Mouse (Mus musculus): Measurements from ENCODE around the gene Mtrex. TPM values are rescaled to one million over a fixed set of nuclear protein-coding genes. Genes with fewer than 3 reads are reported as not detected.

Mtrex gene
- polyA plus RNA-seq, 1 experiment from 2014 or later = 74.7 TPM

DNA sequence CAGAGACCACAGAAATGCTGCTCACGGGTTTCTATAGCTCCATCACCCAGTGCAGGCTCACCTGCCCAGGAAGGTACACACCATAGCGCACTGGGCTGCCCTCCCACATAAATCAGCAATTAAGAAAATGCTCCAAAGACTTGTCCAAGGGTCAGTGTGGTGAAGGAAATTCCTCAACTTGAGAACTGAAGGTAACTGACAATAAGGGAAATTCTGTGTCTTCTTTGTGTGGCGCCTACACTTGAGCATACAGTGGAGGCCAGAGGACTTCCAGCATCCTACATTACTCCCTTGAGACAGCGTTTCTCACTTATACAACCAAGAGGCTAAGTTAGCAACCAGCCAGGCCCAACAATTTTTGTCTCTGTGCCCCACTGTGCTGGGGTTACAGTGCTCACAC lies 1.2 kb downstream of the Mtrex start:
- Histone ChIP-seq H3K4me1 (peaks cover 17% of the 10 kb centered on the region), H3K27me3 (no peaks in the 10 kb centered on the region), H3K9ac (peak overlapping the region; percentile 89), H3K36me3 (peaks cover 15% of the 10 kb centered on the region), H3K4me3 (peak overlapping the region; percentile 85), H3K4me2 (peak overlapping the region; percentile 61), H3K27ac (no peak overlapping the region), H3K9me3 (no peaks in the 10 kb centered on the region)
- no peak for ATAC-seq (ENCODE audit: insufficient number of reproducible peaks, insufficient read depth, low FRiP score, low TSS enrichment, low read depth)
- WGBS = 74% methylated on average over 4 of the region's 4 CpGs

DNA sequence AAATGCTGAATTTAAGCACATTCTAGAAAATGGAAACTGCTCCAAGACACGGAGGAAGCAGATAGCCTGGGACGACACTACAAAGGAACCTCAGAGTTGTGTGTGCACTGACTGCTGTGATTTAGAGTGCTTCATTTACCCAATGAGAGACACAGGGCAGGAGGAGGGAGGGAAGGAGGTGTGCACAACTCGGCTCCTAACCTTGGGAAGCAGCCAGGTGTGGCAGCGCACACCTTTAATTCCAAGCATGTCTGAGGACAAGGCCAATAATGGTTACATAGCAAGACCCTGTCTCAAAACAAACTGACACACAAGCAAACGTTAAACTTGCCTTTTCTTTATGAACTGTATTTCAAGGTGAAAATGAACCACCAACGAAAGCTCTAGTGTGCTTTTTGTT lies 1.9 kb downstream of the Mtrex start:
- Histone ChIP-seq H3K27me3 (no peaks in the 10 kb centered on the region), H3K4me2 (peak overlapping the region; percentile 61), H3K27ac (no peak overlapping the region), H3K4me3 (no peak overlapping the region), H3K9me3 (no peaks in the 10 kb centered on the region), H3K9ac (0 out of 2 replicates have a peak overlapping the region, but pooled peaks have one; percentile 44), H3K4me1 (peaks cover 17% of the 10 kb centered on the region), H3K36me3 (peaks cover 9% of the 10 kb centered on the region)
- ATAC-seq (ENCODE audit: insufficient number of reproducible peaks, insufficient read depth, low FRiP score, low TSS enrichment, low read depth) = no peak
- WGBS = 79% methylated on average over 6 of the region's 6 CpGs

DNA sequence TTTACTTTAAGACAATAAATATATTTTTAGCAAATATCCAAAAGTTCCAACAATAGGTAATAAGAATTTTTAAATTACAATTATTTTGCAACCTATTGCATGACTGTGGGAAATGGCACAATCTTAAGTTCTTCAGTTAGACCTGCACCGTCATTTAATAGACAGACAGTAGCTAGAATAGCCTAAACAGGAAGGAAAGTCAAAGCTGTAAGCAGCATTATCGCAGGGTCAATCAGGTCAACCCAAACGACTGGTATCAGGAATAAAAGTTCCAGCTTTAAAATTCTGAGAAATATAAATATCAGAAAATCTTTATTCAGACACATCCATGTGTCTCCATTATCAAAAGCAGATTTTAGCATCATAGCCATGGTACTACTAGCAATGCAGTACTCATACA lies 6.3 kb downstream of the Mtrex start:
- Histone ChIP-seq H3K4me2 (no peak overlapping the region), H3K27me3 (no peaks in the 10 kb centered on the region), H3K9ac (no peak overlapping the region), H3K27ac (no peak overlapping the region), H3K4me1 (peaks cover 7% of the 10 kb centered on the region), H3K9me3 (no peaks in the 10 kb centered on the region), H3K36me3 (peaks cover 38% of the 10 kb centered on the region), H3K4me3 (no peak overlapping the region)
- 87% methylated on average over 3 of the region's 3 CpGs for WGBS
- no peak for ATAC-seq (ENCODE audit: insufficient number of reproducible peaks, insufficient read depth, low FRiP score, low TSS enrichment, low read depth)

DNA sequence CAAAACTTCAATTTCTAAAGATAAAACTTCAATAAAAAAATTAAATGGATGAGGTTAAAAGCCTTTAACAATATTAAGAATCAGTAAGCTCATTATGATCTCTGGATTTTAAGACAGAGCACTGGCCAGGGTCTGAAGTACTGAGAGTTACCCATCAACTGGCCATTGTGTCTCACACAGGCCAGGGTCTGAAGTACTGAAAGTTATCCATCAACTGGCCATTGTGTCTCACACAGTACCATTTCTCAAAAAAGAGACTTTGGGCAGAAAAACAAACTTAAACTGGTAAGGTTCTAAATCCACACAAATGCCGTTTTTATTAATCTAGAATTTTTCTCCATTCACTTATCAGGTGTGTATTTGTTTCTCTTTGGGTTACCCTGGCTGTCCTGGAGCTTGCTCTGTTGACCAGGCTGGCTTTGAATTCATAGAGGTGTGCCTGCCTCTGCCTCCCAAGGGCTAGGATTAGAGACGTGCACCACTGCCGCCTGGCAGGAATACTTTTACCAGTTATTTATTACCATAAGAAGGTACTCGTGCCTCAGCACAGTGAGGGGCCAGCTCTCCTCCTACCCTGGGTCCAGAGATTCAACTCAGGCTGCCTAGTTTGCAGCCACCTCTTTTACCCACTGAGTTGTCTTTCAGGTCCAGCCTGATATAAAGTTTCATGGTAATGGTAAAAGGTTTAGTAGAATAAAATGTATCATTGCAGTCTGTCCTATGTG lies 7.9 kb downstream of the Mtrex start:
- Histone ChIP-seq H3K9ac (no peak overlapping the region), H3K27me3 (no peaks in the 10 kb centered on the region), H3K4me1 (no peaks in the 10 kb centered on the region), H3K4me2 (no peak overlapping the region), H3K9me3 (no peaks in the 10 kb centered on the region), H3K4me3 (no peak overlapping the region), H3K27ac (no peak overlapping the region), H3K36me3 (peaks cover 38% of the 10 kb centered on the region)
- ATAC-seq (ENCODE audit: insufficient number of reproducible peaks, insufficient read depth, low FRiP score, low TSS enrichment, low read depth) = no peak
- 84% methylated on average over 4 of the region's 4 CpGs for WGBS

DNA sequence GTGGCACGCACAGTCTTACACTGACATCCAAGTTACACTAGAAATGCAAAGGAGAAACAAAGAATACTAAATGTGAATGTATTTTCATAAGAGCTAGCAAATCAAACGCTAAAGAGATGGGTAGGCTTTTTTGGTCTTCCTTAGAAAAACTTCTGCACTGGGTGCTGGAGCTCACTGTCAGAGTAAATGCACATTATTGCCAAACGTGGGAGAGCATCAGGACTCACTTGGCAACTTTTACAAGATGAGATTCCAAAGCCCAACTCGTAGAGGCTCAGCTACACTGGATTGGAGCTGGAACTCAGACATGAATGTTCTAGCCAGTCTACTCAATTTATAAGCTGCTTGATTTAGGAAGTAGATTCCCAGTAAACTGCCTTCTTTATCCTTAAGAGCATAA lies 16.8 kb downstream of the Mtrex start:
- Histone ChIP-seq H3K9me3 (no peaks in the 10 kb centered on the region), H3K27ac (no peak overlapping the region), H3K9ac (no peak overlapping the region), H3K36me3 (peaks cover 47% of the 10 kb centered on the region), H3K27me3 (no peaks in the 10 kb centered on the region), H3K4me2 (no peak overlapping the region), H3K4me1 (no peaks in the 10 kb centered on the region), H3K4me3 (no peak overlapping the region)
- no peak for ATAC-seq (ENCODE audit: insufficient number of reproducible peaks, insufficient read depth, low FRiP score, low TSS enrichment, low read depth)
- 87% methylated on average over 4 of the region's 4 CpGs for WGBS

DNA sequence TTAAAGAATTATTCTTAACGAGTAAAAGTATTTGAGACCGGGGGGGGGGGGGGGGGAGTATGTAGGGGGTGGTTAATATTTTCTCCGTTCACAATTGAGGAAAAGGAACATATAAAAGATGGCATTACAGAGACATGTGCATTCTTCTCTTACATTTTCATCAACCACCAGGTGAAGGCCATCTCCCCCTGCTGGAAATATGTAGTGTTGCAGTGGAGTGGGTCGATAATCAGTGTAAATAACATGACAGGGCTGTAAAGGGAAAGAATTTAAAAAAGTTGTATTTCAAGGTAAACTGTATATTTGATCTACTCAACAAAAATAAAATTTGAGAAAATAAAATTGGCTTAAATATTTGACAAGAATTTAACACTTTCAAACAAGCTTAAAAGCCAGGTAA lies 17.5 kb downstream of the Mtrex start:
- Histone ChIP-seq H3K9ac (no peak overlapping the region), H3K27me3 (no peaks in the 10 kb centered on the region), H3K27ac (no peak overlapping the region), H3K4me1 (no peaks in the 10 kb centered on the region), H3K4me3 (no peak overlapping the region), H3K36me3 (peaks cover 54% of the 10 kb centered on the region), H3K4me2 (no peak overlapping the region), H3K9me3 (no peaks in the 10 kb centered on the region)
- WGBS = 64% methylated on average over 4 of the region's 4 CpGs
- ATAC-seq (ENCODE audit: insufficient number of reproducible peaks, insufficient read depth, low FRiP score, low TSS enrichment, low read depth) = no peak

DNA sequence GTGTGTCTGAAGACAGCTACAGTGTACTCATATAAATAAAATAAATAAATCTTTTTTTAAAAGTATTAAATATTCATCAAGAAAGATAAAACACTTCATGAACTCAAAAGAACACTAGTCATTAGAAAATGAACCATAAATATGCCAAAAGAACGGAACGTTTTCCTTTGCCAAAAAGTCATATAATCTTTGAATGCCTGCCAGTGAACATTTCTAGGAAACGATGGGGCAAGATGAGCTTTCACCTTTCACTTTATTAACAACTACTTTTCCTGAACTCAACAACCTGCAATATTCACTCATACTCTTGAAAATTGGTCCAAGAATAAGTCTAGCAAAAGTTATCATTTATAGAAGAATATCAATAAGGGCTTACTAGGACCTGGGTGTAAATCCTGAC lies 25.0 kb downstream of the Mtrex start:
- peaks cover 69% of the 10 kb centered on the region for H3K36me3 ChIP-seq
- H3K4me1 ChIP-seq = no peaks in the 10 kb centered on the region
- ATAC-seq (ENCODE audit: insufficient number of reproducible peaks, insufficient read depth, low FRiP score, low TSS enrichment, low read depth) = no peak
- no peak overlapping the region for H3K4me2 ChIP-seq
- no peak overlapping the region for H3K4me3 ChIP-seq
- no peaks in the 10 kb centered on the region for H3K9me3 ChIP-seq
- H3K27me3 ChIP-seq = no peaks in the 10 kb centered on the region
- WGBS = 91% methylated on average over 3 of the region's 3 CpGs
- H3K9ac ChIP-seq = no peak overlapping the region
- H3K27ac ChIP-seq = no peak overlapping the region

DNA sequence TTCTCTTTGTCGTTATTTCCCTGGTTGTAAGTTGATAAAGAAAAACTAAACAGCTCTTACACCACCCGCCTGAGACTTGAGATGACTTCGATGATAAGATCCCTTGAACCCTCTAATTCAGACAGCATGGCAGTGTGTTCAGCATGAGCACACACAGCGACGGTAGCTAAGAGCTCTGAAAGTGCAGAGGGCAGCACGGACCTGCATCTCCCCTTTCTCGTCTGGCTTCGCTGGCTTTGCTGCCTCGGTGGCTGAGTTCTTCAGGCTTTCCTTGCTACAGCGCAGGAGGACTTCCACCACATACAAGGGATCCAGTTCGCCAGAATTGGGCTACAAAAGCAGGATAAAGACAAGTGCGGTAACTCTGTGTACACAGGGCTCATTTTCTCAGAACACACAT lies 40.0 kb downstream of the Mtrex start:
- Histone ChIP-seq H3K9me3 (no peaks in the 10 kb centered on the region), H3K4me2 (no peak overlapping the region), H3K36me3 (peaks cover 76% of the 10 kb centered on the region), H3K9ac (no peak overlapping the region), H3K27ac (no peak overlapping the region), H3K4me1 (no peaks in the 10 kb centered on the region), H3K27me3 (no peaks in the 10 kb centered on the region), H3K4me3 (no peak overlapping the region)
- no peak for ATAC-seq (ENCODE audit: insufficient number of reproducible peaks, insufficient read depth, low FRiP score, low TSS enrichment, low read depth)
- 86% methylated on average over 12 of the region's 12 CpGs for WGBS

DNA sequence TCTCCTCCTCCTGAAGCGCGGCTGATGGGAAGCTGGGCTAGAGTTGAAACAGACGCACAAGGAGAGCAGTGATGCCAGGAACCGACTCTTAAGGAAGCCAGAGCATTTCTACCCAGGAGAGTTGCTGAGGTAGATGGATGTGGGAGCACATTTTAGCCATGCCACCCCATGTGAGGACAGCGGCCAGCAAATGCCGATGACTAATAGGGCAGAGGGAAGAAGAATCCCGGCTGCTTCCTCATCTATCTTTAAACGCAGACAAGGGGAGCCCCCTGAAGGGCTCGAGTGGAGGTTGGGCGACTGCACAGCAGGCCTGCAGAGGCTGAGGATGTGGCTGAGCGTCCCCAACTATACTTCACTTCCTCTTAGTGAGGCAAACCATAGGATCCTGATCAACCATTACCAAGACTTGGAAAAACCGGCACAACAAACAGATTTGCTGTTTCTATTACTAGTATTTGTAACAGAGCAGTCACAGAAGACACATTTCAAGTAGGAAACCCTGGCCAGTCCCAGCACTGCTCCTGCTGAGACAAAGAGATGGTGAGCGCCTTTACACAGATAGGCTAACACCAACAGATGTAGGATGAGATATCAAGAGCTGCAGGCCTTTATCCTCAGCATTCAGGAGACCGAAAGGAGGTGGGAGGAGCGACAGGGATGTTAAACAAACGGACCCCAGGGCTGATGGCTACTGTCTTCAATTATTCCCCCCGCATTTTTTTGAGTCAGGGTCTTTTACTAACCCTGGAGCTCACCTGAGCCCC lies 55.5 kb downstream of the Mtrex start:
- H3K4me1 ChIP-seq = no peaks in the 10 kb centered on the region
- no peak overlapping the region for H3K4me2 ChIP-seq
- no peak overlapping the region for H3K4me3 ChIP-seq
- no peaks in the 10 kb centered on the region for H3K27me3 ChIP-seq
- no peak overlapping the region for H3K27ac ChIP-seq
- no peak for ATAC-seq (ENCODE audit: insufficient number of reproducible peaks, insufficient read depth, low FRiP score, low TSS enrichment, low read depth)
- no peaks in the 10 kb centered on the region for H3K9me3 ChIP-seq
- 84% methylated on average over 17 of the region's 17 CpGs for WGBS
- peaks cover 77% of the 10 kb centered on the region for H3K36me3 ChIP-seq
- no peak overlapping the region for H3K9ac ChIP-seq

DNA sequence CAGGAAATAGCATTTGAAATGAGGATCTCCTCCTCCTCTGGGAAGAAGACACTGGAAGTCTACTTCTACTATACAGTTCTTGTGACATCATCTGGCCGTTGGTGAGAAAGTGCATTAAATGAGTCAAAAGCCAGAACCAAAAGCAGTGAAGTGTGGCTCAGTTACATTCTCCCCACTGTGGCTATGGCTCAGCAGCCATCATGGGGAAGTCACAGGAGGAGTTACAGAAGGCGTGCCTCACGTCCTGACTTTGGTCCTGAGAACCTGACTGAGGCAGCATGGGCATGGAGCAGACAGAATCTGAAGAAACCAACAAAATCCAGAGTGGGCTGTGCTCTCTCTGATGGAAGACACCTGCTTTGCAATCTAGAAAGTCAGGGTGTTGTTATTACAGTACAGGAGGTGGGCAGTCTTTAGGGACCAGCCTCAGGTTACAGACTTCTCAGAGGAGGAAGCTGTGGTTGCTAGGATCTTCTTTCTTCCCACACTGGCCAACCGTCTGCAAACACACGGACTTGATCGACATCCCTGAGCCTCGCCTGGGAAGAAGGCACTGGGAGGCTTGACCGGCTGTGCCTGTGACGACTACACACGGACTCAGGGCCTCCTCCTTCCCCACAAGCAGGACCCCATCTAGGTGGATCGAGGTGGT lies 57.0 kb downstream of the Mtrex start:
- ATAC-seq (ENCODE audit: insufficient number of reproducible peaks, insufficient read depth, low FRiP score, low TSS enrichment, low read depth) = no peak
- Histone ChIP-seq H3K27ac (no peak overlapping the region), H3K36me3 (peaks cover 84% of the 10 kb centered on the region), H3K9ac (no peak overlapping the region), H3K4me2 (no peak overlapping the region), H3K4me1 (no peaks in the 10 kb centered on the region), H3K9me3 (no peaks in the 10 kb centered on the region), H3K27me3 (no peaks in the 10 kb centered on the region), H3K4me3 (no peak overlapping the region)
- 80% methylated on average over 11 of the region's 11 CpGs for WGBS

DNA sequence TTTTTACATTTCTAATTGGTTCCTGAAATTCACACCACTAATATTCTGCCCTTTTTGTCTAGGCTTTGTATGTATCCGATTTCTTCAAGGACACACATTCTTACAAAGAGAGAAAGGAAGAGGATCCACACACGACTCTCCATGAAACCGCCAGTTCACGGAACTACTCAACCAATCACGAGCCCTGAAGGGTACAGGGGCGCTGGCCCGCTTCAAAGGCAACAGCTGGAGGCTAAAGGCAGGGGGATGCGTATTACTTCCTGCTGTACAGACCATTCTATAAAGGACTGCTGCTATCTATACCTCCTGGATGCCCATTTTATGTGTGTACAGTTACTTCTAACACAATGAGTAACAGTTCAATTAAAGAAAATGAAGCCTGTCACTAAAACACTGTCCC lies 59.8 kb downstream of the Mtrex start:
- ATAC-seq (ENCODE audit: insufficient number of reproducible peaks, insufficient read depth, low FRiP score, low TSS enrichment, low read depth) = no peak
- H3K27me3 ChIP-seq = no peaks in the 10 kb centered on the region
- H3K9ac ChIP-seq = no peak overlapping the region
- no peaks in the 10 kb centered on the region for H3K4me1 ChIP-seq
- no peak overlapping the region for H3K27ac ChIP-seq
- H3K4me2 ChIP-seq = no peak overlapping the region
- no peak overlapping the region for H3K4me3 ChIP-seq
- no peaks in the 10 kb centered on the region for H3K9me3 ChIP-seq
- 92% methylated on average over 8 of the region's 8 CpGs for WGBS
- peaks cover 89% of the 10 kb centered on the region for H3K36me3 ChIP-seq

DNA sequence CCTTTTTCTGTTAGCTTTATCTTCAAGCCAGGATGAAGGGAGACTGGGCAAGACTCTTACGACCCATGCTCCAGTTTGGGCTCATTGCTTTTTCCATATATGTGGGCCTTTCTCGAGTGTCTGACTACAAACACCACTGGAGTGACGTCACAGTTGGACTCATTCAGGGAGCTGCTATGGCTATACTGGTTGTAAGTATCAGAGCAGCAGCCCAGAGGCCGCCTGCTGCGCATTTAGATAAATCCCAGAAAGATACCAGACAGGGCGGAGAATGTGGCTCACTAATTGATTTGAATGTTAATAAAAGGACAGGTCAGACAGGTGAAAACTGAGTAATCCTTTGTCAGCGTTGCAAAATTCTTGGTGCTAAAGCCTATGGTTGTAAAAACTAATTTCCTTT lies 60.4 kb downstream of the Mtrex start:
- Histone ChIP-seq H3K4me3 (no peak overlapping the region), H3K9me3 (no peaks in the 10 kb centered on the region), H3K4me2 (no peak overlapping the region), H3K4me1 (no peaks in the 10 kb centered on the region), H3K27ac (no peak overlapping the region), H3K9ac (no peak overlapping the region), H3K27me3 (no peaks in the 10 kb centered on the region), H3K36me3 (peaks cover 83% of the 10 kb centered on the region)
- 88% methylated on average over 7 of the region's 7 CpGs for WGBS
- no peak for ATAC-seq (ENCODE audit: insufficient number of reproducible peaks, insufficient read depth, low FRiP score, low TSS enrichment, low read depth)
